Mouse (Mus musculus): ENCODE results near the gene Rpl13a.
"Not testable (repeated sequence)": the region's sequence is repeated elsewhere in the genome, so short reads cannot be mapped to it uniquely, and the experiment has no call there.

The Rpl13a gene

GRCm38 (mm10) chr7:45155590-45155989 is 27.0 kb upstream of the Rpl13a start:
- no peak for DNase-seq

DNA sequence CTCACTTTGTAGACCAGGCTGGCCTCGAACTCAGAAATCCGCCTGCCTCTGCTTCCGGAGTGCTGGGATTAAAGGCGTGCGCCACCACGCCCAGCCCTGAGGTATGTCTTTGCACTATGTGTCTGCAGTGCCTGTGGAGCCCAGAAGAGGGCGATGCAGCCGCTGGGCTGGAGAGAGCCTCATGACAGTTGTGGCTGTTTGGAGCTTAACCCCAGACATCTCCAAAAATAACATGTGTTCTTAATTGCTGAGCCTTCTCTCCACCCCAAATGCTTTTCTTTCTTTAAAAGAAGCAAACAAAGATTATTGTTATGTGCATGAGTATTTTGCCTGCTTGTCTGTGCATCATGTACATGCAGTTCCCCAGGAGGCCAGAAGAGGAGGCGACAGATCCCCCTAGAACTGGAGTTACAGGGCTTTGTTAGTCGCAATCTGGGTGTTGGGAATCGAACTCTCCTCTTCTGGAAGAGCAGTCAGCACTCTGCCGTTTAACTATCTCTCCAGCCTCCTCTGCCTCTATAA is 26.5 kb upstream of the Rpl13a start:
- peak; percentile 62 for DNase-seq

DNA sequence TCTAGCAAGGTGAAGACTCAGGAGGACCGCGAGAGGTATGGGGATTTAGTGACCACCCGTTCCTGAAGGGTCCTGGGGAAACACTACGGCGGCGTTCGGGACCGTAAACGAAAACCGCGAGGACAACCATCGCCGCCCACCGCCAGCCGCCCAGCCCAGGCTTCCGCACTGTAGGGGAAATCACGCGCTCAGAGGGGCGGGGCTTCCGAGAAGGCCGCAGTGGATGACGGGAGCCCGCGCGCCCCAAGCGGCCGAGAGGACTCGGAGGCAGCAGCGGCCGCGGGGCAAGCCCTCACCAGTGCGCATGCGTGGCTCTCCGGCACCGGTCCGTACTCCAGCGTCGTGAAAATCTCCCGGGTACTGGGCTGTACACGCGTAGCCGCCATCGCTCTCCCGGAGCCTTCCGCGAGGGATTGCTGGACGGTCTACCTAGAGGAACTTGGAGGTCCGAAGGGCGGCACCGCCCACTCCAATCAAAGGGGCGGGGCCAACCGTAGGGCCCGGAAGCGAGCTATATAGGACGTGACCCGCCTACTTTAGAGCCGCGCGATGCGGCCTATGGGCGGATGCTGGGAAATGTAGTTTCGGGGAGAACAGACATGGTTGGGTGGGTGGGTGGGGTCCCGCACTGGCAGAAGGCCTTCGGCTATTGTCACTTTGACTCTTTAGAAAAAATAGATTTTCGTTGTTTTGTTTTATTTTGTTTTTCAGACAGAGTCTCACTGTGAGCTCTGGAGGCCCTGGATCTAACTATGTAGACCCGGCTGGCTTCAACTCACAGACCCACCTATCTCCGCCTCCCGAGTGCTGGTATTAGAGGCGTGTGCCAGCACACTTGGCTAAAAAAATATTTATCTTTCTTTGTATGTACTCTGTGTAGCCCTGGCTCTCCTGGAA is 25.8 kb upstream of the Rpl13a start, which contains the start of the genes Pih1d1 and Aldh16a1:
Pih1d1 (plus strand) TSS at position 208 of the 897 bp plus-strand sequence.
Aldh16a1 (minus strand) TSS at position 489 of the 897 bp plus-strand sequence.
- DNase-seq, result peak; percentile 98

DNA sequence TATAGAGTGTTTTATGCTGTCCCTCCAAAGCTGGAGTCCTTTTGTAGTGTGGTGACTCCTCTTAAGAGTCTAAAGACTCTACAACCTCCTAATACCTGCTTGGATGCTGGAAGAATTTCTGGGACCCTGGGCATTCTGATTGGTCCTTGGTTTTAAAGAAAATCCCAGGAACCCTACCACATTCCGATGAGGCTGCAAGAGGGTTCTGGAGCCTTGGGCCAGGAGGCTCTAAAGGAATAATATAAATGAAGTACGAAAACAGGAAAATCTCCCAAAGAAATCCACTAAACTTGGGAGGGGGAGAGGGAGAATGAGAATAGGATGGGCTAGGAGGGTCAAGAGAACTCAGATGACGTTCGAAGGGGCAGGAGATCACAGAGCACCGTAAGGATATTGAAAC is 25.0 kb upstream of the Rpl13a start:
- no peak for DNase-seq

DNA sequence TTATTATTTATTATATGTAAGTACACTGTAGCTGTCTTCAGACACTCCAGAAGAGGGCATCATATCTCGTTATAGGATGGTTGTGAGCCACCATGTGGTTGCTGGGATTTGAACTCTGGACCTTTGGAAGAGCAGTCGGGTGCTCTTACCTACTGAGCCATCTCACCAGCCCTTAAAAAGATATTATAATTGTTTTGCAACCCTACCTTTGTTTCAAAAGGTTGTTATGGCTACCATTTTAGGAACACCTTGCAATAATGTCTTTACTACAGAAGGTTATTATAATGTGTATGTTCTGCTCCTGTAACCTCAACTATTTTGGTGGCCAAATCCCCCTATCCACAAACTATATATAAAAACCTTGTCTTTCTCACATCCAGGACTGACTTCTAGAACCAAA is 24.5 kb upstream of the Rpl13a start:
- DNase-seq, result not testable (repeated sequence)

GRCm38 (mm10) chr7:45151303-45151702 is 22.7 kb upstream of the Rpl13a start:
- no peak for DNase-seq

- no peak for DNase-seq
These were observed 21.8 kb upstream of the Rpl13a start for GRCm38 (mm10) chr7:45150321-45150720.

GRCm38 (mm10) chr7:45149545-45149944 is 21.0 kb upstream of the Rpl13a start:
- DNase-seq, result no peak

GRCm38 (mm10) chr7:45148534-45149098 is 20.1 kb upstream of the Rpl13a start:
- no peak for DNase-seq

DNA sequence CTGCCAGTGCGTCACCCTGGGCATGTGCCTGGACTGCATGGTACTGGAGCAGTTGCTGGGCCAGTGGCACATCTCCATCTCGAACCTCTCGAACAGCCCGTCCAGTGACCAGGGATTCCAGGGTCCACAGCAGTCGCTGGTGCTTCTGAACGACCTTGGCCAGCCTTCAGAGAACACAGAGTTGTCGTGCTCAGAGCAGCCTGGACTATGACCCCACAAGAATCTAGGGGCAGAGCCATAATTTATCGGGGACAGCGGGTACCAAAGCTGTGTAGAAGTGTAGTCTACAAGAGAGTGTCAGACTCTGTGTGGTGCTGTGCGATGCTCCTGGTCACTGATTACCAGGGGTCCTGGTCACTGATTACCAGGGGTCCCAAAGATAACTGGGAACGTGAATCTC is 19.3 kb upstream of the Rpl13a start:
- no peak for DNase-seq

DNA sequence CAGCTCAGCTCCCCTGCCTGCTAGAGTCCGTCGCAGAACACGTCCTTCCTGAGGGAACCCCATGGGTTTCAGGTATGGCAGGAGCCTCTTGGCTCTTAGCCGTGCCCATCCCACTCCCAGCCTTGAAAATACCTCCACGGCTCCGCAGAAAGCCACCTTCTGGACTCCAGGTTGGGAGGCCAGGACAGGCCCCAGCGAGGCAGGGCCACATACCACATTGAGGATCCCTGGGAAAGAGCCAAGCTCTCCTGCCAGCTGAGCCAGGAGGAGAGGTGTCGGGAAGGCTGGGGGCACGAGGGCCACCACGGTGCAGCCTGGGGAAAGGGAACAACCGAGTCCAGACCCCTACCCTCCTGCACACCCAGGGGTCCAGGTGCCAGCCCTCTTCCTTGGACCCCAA is 18.7 kb upstream of the Rpl13a start:
- DNase-seq, result no peak

GRCm38 (mm10) chr7:45145460-45145859 is 16.9 kb upstream of the Rpl13a start:
- no peak for DNase-seq

- DNase-seq, result no peak
These were observed 16.0 kb upstream of the Rpl13a start for GRCm38 (mm10) chr7:45144368-45145174.

GRCm38 (mm10) chr7:45141914-45142313 is 13.4 kb upstream of the Rpl13a start:
- DNase-seq, result no peak

- no peak for DNase-seq
These were observed 12.8 kb upstream of the Rpl13a start for GRCm38 (mm10) chr7:45141319-45141718.

- no peak for DNase-seq
These were observed 11.6 kb upstream of the Rpl13a start for GRCm38 (mm10) chr7:45139904-45140723.

DNA sequence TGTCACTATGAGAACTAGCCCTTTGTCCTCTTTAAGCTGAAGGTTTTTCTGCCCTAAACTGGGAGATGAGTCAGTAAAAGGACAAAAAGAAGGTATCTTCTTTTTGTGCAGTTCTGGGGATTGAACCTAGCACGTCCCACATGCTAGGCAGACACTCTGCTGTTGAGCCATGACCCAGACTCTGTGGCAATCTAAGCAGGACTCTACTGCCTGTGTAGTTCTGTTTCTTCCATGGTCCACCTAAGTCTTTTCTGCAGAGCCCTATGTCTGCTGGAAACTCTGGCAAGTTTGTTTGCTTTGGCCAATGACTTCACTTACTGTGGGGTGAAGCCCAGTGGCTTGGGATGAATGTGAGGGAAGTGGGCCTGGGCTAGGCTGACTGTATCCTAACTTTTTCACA is 9.8 kb upstream of the Rpl13a start:
- no peak for DNase-seq

DNA sequence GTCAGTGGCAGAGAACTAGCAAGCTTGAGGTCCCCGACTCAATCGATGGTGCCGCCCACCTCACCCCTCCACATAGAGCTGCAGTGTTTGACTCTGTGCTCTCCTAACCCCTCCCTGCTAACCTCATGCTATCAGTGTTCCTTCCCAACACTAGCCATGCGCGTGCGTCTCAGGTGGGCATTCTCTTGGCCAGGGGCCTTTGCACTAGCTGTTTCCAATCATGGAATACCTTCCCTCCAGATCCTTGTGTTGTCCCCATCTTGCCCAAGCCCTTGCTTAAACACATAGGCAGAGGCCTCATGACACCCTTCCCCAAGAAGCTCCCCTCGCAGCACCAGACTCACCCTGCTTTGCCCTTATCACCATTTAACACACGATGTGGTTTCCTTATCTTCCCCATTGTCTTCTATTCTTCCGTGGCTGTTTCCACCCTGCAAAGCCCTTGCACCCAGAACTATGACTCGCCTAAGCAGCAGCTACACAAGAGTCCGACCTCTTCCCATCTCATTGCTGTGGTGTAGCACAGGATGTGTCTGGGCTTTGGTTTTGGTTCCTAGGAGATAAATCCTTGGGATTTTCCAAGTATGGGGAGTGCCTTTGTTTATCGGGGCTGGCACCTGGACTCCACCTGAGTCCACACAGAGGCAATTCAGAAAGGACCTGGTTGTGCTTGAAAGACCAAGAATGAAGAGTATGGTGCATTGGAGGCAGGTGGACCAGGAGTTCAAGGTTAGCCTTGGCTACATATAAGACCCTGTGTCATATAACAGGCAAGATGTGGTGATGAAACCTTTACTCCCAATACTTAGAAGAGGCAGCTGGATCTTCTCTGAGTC is 8.8 kb upstream of the Rpl13a start:
- no peak for DNase-seq

GRCm38 (mm10) chr7:45135993-45136567 is 7.5 kb upstream of the Rpl13a start, which contains the start of the genes Gm45713 and Flt3l:
TSS of gene Gm45713 (minus strand) at chr7:45136231.
TSS of gene Flt3l (minus strand) at chr7:45136432.
- DNase-seq, result peak; percentile 77

- DNase-seq, result no peak
These were observed 6.8 kb upstream of the Rpl13a start for GRCm38 (mm10) chr7:45135370-45135769.

GRCm38 (mm10) chr7:45134544-45135026 is 6.0 kb upstream of the Rpl13a start:
- DNase-seq, result no peak
